ENCODE assay signal across 17 mouse cellular contexts in genomic region chr2:29628763-29629181, GRCm38 (mm10). TPM values are rescaled to one million over a fixed set of nuclear protein-coding genes. Genes with fewer than 3 reads are reported as not detected.
DNase-seq lines count a peak whose midpoint lies in the region; ATAC-seq and TF ChIP-seq lines count a peak whose summit lies in the region.
"Had no signal": no experiment of that assay in that cellular context is flagged by ENCODE, and none has a peak within 500 bp of the region (broad histone marks: within the 10 kb centered on the region; RNA-seq: fewer than 3 reads in every experiment).

No protein-coding gene starts in this region.

- TF ChIP-seq POLR2A in heart, adult 2 months (IDR thresholded peaks at IDR 0.05; ENCODE audit: insufficient read depth, low read depth, low read length) = no peak

- intact Hi-C loops in heart, adult 2 months (cut with DNase I) = no loop called here
- intact Hi-C loops in heart, postnatal 14 days (cut with DNase I) = no loop called here

- no peaks in the 10 kb centered on the region for H3K9me3 ChIP-seq in liver, embryonic 13.5 days (replicated peaks)
- H3K9me3 ChIP-seq in liver, embryonic 11.5 days (ENCODE audit: control insufficient read depth, low read length) = no peaks in the 10 kb centered on the region
- no peaks in the 10 kb centered on the region for H3K9me3 ChIP-seq in E14TG2a.4 (ENCODE audit: low read length)
- H3K9me3 ChIP-seq: embryonic facial prominence, embryonic 15.5 days; forebrain, embryonic 12.5 days; liver, embryonic 15.5 days; midbrain, embryonic 15.5 days had no signal

- no peaks in the 10 kb centered on the region for H3K27me3 ChIP-seq in heart, adult 2 months (ENCODE audit: control insufficient read depth, insufficient read depth, low read length)
- H3K27me3 ChIP-seq in liver, embryonic 13.5 days = no peaks in the 10 kb centered on the region
- no peaks in the 10 kb centered on the region for H3K27me3 ChIP-seq in liver, embryonic 11.5 days (replicated peaks; ENCODE audit: control insufficient read depth, insufficient read depth, low read length)
- H3K27me3 ChIP-seq in E14TG2a.4 (ENCODE audit: insufficient read depth, low read length) = no peaks in the 10 kb centered on the region
- H3K27me3 ChIP-seq: embryonic facial prominence, embryonic 15.5 days; forebrain, embryonic 12.5 days; liver, embryonic 15.5 days; midbrain, embryonic 15.5 days had no signal

- no peak overlapping the region for H3K4me2 ChIP-seq in liver, embryonic 13.5 days
- H3K4me2 ChIP-seq in liver, embryonic 11.5 days = no peak overlapping the region
- H3K4me2 ChIP-seq: embryonic facial prominence, embryonic 15.5 days; forebrain, embryonic 12.5 days; liver, embryonic 15.5 days; midbrain, embryonic 15.5 days had no signal

- H3K36me3 ChIP-seq in heart, adult 2 months (ENCODE audit: control insufficient read depth, insufficient read depth, low read length) = peaks cover 3% of the 10 kb centered on the region
- H3K36me3 ChIP-seq in liver, embryonic 13.5 days = peaks cover 7% of the 10 kb centered on the region
- H3K36me3 ChIP-seq in liver, embryonic 11.5 days (ENCODE audit: control insufficient read depth, insufficient read depth, low read length) = 0 out of 2 replicates have a peak, but pooled peaks cover 4% of the 10 kb centered on the region
- H3K36me3 ChIP-seq in E14TG2a.4 (ENCODE audit: insufficient read depth, low read length) = peaks cover 40% of the 10 kb centered on the region
- H3K36me3 ChIP-seq: embryonic facial prominence, embryonic 15.5 days; liver, embryonic 15.5 days; midbrain, embryonic 15.5 days had no signal

- H3K4me3 ChIP-seq in heart, adult 2 months = no peak overlapping the region
- no peak overlapping the region for H3K4me3 ChIP-seq in liver, embryonic 13.5 days (replicated peaks)
- H3K4me3 ChIP-seq in liver, embryonic 11.5 days (ENCODE audit: low read depth, low read length) = no peak overlapping the region
- H3K4me3 ChIP-seq in E14TG2a.4 (replicated peaks; ENCODE audit: low read length) = peak overlapping the region; percentile 54
- H3K4me3 ChIP-seq in layer of hippocampus, adult 2 months = no peak overlapping the region
- H3K4me3 ChIP-seq: embryonic facial prominence, embryonic 15.5 days; forebrain, embryonic 12.5 days; liver, embryonic 15.5 days; midbrain, embryonic 15.5 days had no signal

- H3K79me2 ChIP-seq in heart, adult 2 months (replicated peaks; ENCODE audit: control insufficient read depth, insufficient read depth, low read length) = peaks cover 6% of the 10 kb centered on the region

- H3K9ac ChIP-seq in heart, adult 2 months (ENCODE audit: low read depth, low read length) = no peak overlapping the region; the same call in 1 of the 2 replicates
- H3K9ac ChIP-seq in liver, embryonic 13.5 days = no peak overlapping the region
- H3K9ac ChIP-seq in liver, embryonic 11.5 days (ENCODE audit: low read depth, low read length) = no peak overlapping the region
- H3K9ac ChIP-seq: embryonic facial prominence, embryonic 15.5 days; forebrain, embryonic 12.5 days; liver, embryonic 15.5 days; midbrain, embryonic 15.5 days had no signal

- no peak for TF ChIP-seq EP300 in heart, adult 2 months (IDR thresholded peaks at IDR 0.05; ENCODE audit: insufficient read depth, low read depth, low read length)

- peaks cover 47% of the 10 kb centered on the region for H3K4me1 ChIP-seq in heart, adult 2 months (ENCODE audit: control insufficient read depth, insufficient read depth, low read length)
- H3K4me1 ChIP-seq in liver, embryonic 13.5 days (replicated peaks) = peaks cover 98% of the 10 kb centered on the region
- H3K4me1 ChIP-seq in liver, embryonic 11.5 days (replicated peaks; ENCODE audit: control insufficient read depth, insufficient read depth, low read length) = peaks cover 66% of the 10 kb centered on the region
- peaks cover 96% of the 10 kb centered on the region for H3K4me1 ChIP-seq in E14TG2a.4 (replicated peaks; ENCODE audit: low read depth, low read length)

- 78% methylated on average over 5 of the region's 5 CpGs for WGBS in heart, adult 2 months
- 71% methylated on average over 5 of the region's 5 CpGs for WGBS in liver, embryonic 13.5 days (ENCODE audit: insufficient replicate concordance)
- 77% methylated on average over 5 of the region's 5 CpGs for WGBS in liver, embryonic 11.5 days

- DNase-seq in heart, adult 2 months = peak in 1 of 2 experiments; percentile 24
- DNase-seq in heart, postnatal 14 days = no peak
- DNase-seq in liver, embryonic 13.5 days = no peak
- no peak for DNase-seq in liver, embryonic 11.5 days (ENCODE audit: low spot score)
- peak; percentile 58 for DNase-seq in thymus, postnatal 0 days (ENCODE audit: low spot score)
- no peak for DNase-seq in cerebellum, postnatal 4 days (ENCODE audit: low spot score in 2 of 2)
- no peak for DNase-seq in layer of hippocampus, adult 2 months (ENCODE audit: low spot score in 2 of 2)
- DNase-seq: cerebellum, adult 18-20 months; left cerebral cortex, postnatal 4 days; right cerebral cortex, postnatal 14 days had no signal

- no peak for TF ChIP-seq CTCF in heart, adult 2 months (IDR thresholded peaks at IDR 0.05)
- no peak for TF ChIP-seq CTCF in E14TG2a.4 (conservative IDR thresholded peaks at IDR 0.05; ENCODE audit: low read length)
- no peak for TF ChIP-seq CTCF in layer of hippocampus, adult 2 months (conservative IDR thresholded peaks at IDR 0.05)

- peak overlapping the region; percentile 61 for H3K27ac ChIP-seq in heart, adult 2 months
- H3K27ac ChIP-seq in liver, embryonic 13.5 days = peak overlapping the region; percentile 37; the same call in 1 of the 2 replicates
- H3K27ac ChIP-seq in liver, embryonic 11.5 days (ENCODE audit: low read depth, low read length) = no peak overlapping the region
- H3K27ac ChIP-seq in layer of hippocampus, adult 2 months = no peak overlapping the region
- H3K27ac ChIP-seq: embryonic facial prominence, embryonic 15.5 days; forebrain, embryonic 12.5 days; liver, embryonic 15.5 days; macrophage; midbrain, embryonic 15.5 days had no signal

- no peak for ATAC-seq in liver, embryonic 13.5 days (ENCODE audit: low read depth)
- no peak for ATAC-seq in liver, embryonic 11.5 days (replicated peaks; ENCODE audit: low FRiP score)
- ATAC-seq: hindbrain, embryonic 16.5 days; midbrain, embryonic 15.5 days had no signal

RNA-seq across cellular contexts. Expression of gene Rapgef1, which starts 9.3 kb away (rescaled TPM):
- total RNA-seq in heart, adult 2 months (2021) = 100 to 1,000 TPM in 1 of 2 experiments, 10 to 100 TPM in 1; 96.7 to 116 TPM
- 65.0 and 86.1 TPM in 2 replicates for polyA plus RNA-seq in heart, adult 2 months (2012; rRNA removed)
- 10 to 100 TPM; 89.6 to 91.6 TPM for total RNA-seq in heart, postnatal 14 days (2021)
- 5.3 and 5.4 TPM in 2 replicates for polyA plus RNA-seq in liver, embryonic 13.5 days (2015; fragmentation: Nextera tagmentation; extraction: Ambion mirVana)
- polyA plus RNA-seq in liver, embryonic 11.5 days (2014; fragmentation: Nextera tagmentation; extraction: Ambion mirVana) = 15.2 and 16.5 TPM in 2 replicates
- 16.0 and 19.1 TPM in 2 replicates for polyA plus RNA-seq in thymus, postnatal 0 days (2015; fragmentation: Nextera tagmentation; extraction: Ambion mirVana)
- 10 to 100 TPM; 91.3 to 94.9 TPM for total RNA-seq in layer of hippocampus, adult 2 months (2021)

Comparison
In these comparisons a context has a peak if more than half of its experiments do, and no peak if none do; other contexts are left out.
1. H3K27ac ChIP-seq: peak in heart, adult 2 months (single experiment) and liver, embryonic 13.5 days (single experiment); none in liver, embryonic 11.5 days (single experiment) and layer of hippocampus, adult 2 months (single experiment).